In genomic region chr2:121007925-121008663, GRCm38 (mm10) we compare ENCODE assay signal across 8 mouse cellular contexts. TPM values are rescaled to one million over a fixed set of nuclear protein-coding genes. Genes with fewer than 3 reads are reported as not detected.
DNase-seq lines count a peak whose midpoint lies in the region; ATAC-seq lines count a peak whose summit lies in the region.

Gene Ccndbp1 (plus strand): TSS chr2:121008403.

- WGBS in hindbrain, embryonic 16.5 days = 2% methylated on average over 34 of the region's 34 CpGs
- 3% methylated on average over 34 of the region's 34 CpGs for WGBS in macrophage (ENCODE audit: missing documents)

- H3K4me1 ChIP-seq in hindbrain, embryonic 16.5 days (ENCODE audit: control insufficient read depth, insufficient read depth, low read depth, low read length) = peaks cover 7% of the 10 kb centered on the region

- H3K27ac ChIP-seq in hindbrain, embryonic 16.5 days (ENCODE audit: low read depth, low read length) = peak within 1 kb of the TSS; percentile 60
- no peak within 1 kb of the TSS; the same call in 1 of the 2 replicates for H3K27ac ChIP-seq in macrophage

- peaks cover 11% of the 10 kb centered on the region for H3K36me3 ChIP-seq in hindbrain, embryonic 16.5 days (ENCODE audit: control insufficient read depth, insufficient read depth, low read length)
- H3K36me3 ChIP-seq in macrophage (ENCODE audit: inconsistent target) = peaks cover 20% of the 10 kb centered on the region; the same call in 1 of the 2 replicates

- peak; percentile 98 for ATAC-seq in hindbrain, embryonic 16.5 days

- peak within 1 kb of the TSS; percentile 80 for H3K4me3 ChIP-seq in hindbrain, embryonic 16.5 days (ENCODE audit: low read length)
- peak within 1 kb of the TSS; percentile 98 for H3K4me3 ChIP-seq in macrophage (ENCODE audit: inconsistent target)

- no peaks in the 10 kb centered on the region for H3K27me3 ChIP-seq in hindbrain, embryonic 16.5 days (replicated peaks; ENCODE audit: control insufficient read depth, insufficient read depth, low read length)

- peak within 1 kb of the TSS; percentile 64 for H3K4me2 ChIP-seq in hindbrain, embryonic 16.5 days (ENCODE audit: low read length)

- H3K9me3 ChIP-seq in hindbrain, embryonic 16.5 days (ENCODE audit: control insufficient read depth, low read length) = no peaks in the 10 kb centered on the region

- peak within 1 kb of the TSS; percentile 78 for H3K9ac ChIP-seq in hindbrain, embryonic 16.5 days (ENCODE audit: low read depth, low read length)

- DNase-seq in WW6 (ENCODE audit: low read depth, low spot score) = peak; percentile 84
- DNase-seq in cerebellum, postnatal 4 days (ENCODE audit: low spot score in 2 of 2) = peak; percentile 73 to 88
- DNase-seq in gastrocnemius, adult 18-20 months (ENCODE audit: low spot score) = peak; percentile 91
- peak; percentile 75 to 86 for DNase-seq in left cerebral cortex, adult 18-20 months (ENCODE audit: low spot score in 2 of 2)
- DNase-seq in right cerebral cortex, adult 18-20 months = peak; percentile 85
- peak; percentile 68 for DNase-seq in urinary bladder, postnatal 10 days (ENCODE audit: low spot score)

- peaks cover 9% of the 10 kb centered on the region; the same call in 1 of the 2 replicates for H3K79me2 ChIP-seq in macrophage (ENCODE audit: inconsistent target)

RNA-seq across cellular contexts. Expression of gene Ccndbp1, which starts in this region (rescaled TPM):
- 10 to 100 TPM; 32.8 to 37.9 TPM for total RNA-seq in gastrocnemius, adult 18-20 months (2021)
- 78.2 and 80.5 TPM in 2 replicates for polyA plus RNA-seq in hindbrain, embryonic 16.5 days (2015; fragmentation: Nextera tagmentation; extraction: Ambion mirVana)
- 10 to 100 TPM; 63.0 to 64.6 TPM for total RNA-seq in left cerebral cortex, adult 18-20 months (2021)
- total RNA-seq in macrophage (2018; cell fraction: chromatin; rRNA removed) = 10 to 100 TPM in 24 of 26 experiments, 1 to 10 TPM in 2; 8.6 to 58.5 (median 36.3) TPM
- total RNA-seq in macrophage (2018; cell fraction: cytosol; rRNA removed) = 10 to 100 TPM; 28.4 to 41.1 (median 32.7) TPM
- 10 to 100 TPM in 25 of 26 experiments, 1 to 10 TPM in 1; 9.5 to 53.5 (median 24.8) TPM for total RNA-seq in macrophage (2018; cell fraction: nucleus; rRNA removed)
- polyA plus RNA-seq in macrophage (2018) = 34.5 to 42.7 TPM (median 39.1 TPM) in 3 replicates
